Mouse (Mus musculus) kidney, postnatal 0 days (tissue): ENCODE results near the gene Mettl16. TPM values are rescaled to one million over a fixed set of nuclear protein-coding genes. Genes with fewer than 3 reads are reported as not detected.

Source experiments
- ATAC-seq: fragments of 200-750 bp; cut with Nextera tagmentation; replicated peaks from 2 replicates; pipeline ENCODE4 v1.8.0; 2017; ENCODE audit warnings: low read depth, moderate number of reproducible peaks, moderate TSS enrichment, moderate library complexity; ENCODE audit not compliant: low FRiP score
- DNase-seq: peaks from one replicate; pipeline ENCODE4 v3.0.0-alpha.2; 2016; ENCODE audit warnings: low spot score
- H3K27ac ChIP-seq: fragments of 300-500 bp; sonication (generic); 2 replicates; pipeline ENCODE4 v1.5.1; 2014; ENCODE audit warnings: mild to moderate bottlenecking
- H3K27me3 ChIP-seq: fragments of 300-500 bp; sonication (generic); 2 replicates; pipeline ENCODE4 v1.6.1; 2014; ENCODE audit warnings: low read length, mixed read lengths; ENCODE audit not compliant: insufficient read depth
- H3K36me3 ChIP-seq: fragments of 300-500 bp; sonication (generic); 2 replicates; pipeline ENCODE4 v1.6.1; 2014; ENCODE audit warnings: low read length, mixed read lengths; ENCODE audit not compliant: insufficient read depth
- H3K4me1 ChIP-seq: fragments of 300-500 bp; sonication (generic); replicated peaks from 2 replicates; pipeline ENCODE4 v1.6.1; 2014; ENCODE audit warnings: antibody characterized with exemption, low read length, mixed read lengths; ENCODE audit not compliant: insufficient read depth
- H3K4me2 ChIP-seq: fragments of 300-500 bp; sonication (generic); 2 replicates; pipeline ENCODE4 v1.6.1; 2014; ENCODE audit warnings: mild to moderate bottlenecking, low read length, moderate library complexity, mixed read lengths
- H3K4me3 ChIP-seq: fragments of 300-500 bp; sonication (generic); replicated peaks from 2 replicates; pipeline ENCODE4 v1.5.1; 2014; ENCODE audit warnings: low read depth, low read length
- H3K9ac ChIP-seq: fragments of 300-500 bp; sonication (generic); 2 replicates; pipeline ENCODE4 v1.6.1; 2014; ENCODE audit warnings: low read depth, low read length
- H3K9me3 ChIP-seq: fragments of 300-500 bp; sonication (generic); replicated peaks from 2 replicates; pipeline ENCODE4 v1.6.1; 2016; ENCODE audit warnings: low read length, inconsistent platforms, mixed read lengths
- CTCF ChIP-seq: IDR thresholded peaks from 2 replicates; pipeline ENCODE4 v1.5.1; 2016; ENCODE audit warnings: antibody characterized with exemption, low read depth, mild to moderate bottlenecking, moderate library complexity
- WGBS: fragments of 180-500 bp; shearing (Covaris S2); extraction: QIAGEN DNeasy Blood & Tissue Kit; methylation state at CpG from one replicate; pipeline ENCODE4 v1.1.7; 2014; 5-methylcytosine and 5-hydroxymethylcytosine counted together
- polyA plus RNA-seq: library from polyadenylated mRNA; unstranded; fragments of >200 nt; fragmentation: Nextera tagmentation; extraction: Ambion mirVana; gene quantifications from 2 replicates; pipeline ENCODE4 v1.2.1, GENCODE M21; 2015

Mettl16 gene
- polyA plus RNA-seq, result 27.1 and 31.6 TPM in 2 replicates

- Histone ChIP-seq H3K4me2 (peak within 1 kb of the TSS; percentile 73), H3K9ac (peak within 1 kb of the TSS; percentile 83), H3K4me3 (peak within 1 kb of the TSS; percentile 70), H3K27ac (peak within 1 kb of the TSS; percentile 90), H3K4me1 (no peaks in the 10 kb centered on the region), H3K36me3 (peaks cover 17% of the 10 kb centered on the region; the same call in 1 of the 2 replicates), H3K27me3 (no peaks in the 10 kb centered on the region), H3K9me3 (no peaks in the 10 kb centered on the region)
- no peak for TF ChIP-seq CTCF
- under 1% methylated on average over 43 of the region's 43 CpGs for WGBS
- peak; percentile 100 for DNase-seq
- peak; percentile 97 for ATAC-seq
Observed at GRCm38 (mm10) chr11:74770595-74771207, at the start of gene Mettl16. Mettl16 (plus strand) TSS chr11:74770830.

- 60% methylated on average over 2 of the region's 2 CpGs for WGBS
- Histone ChIP-seq H3K36me3 (no peaks in the 10 kb centered on the region), H3K9ac (no peak overlapping the region), H3K9me3 (no peaks in the 10 kb centered on the region), H3K4me2 (peak overlapping the region; percentile 5; the same call in 1 of the 2 replicates), H3K27ac (no peak overlapping the region), H3K4me1 (0 out of 2 replicates have a peak, but pooled peaks cover 8% of the 10 kb centered on the region), H3K27me3 (no peaks in the 10 kb centered on the region), H3K4me3 (no peak overlapping the region)
- ATAC-seq, result no peak
- no peak for TF ChIP-seq CTCF
- no peak for DNase-seq
Observed at GRCm38 (mm10) chr11:74721141-74721540, 49.5 kb upstream of the Mettl16 start.

- no peak overlapping the region for H3K9ac ChIP-seq
Observed at GRCm38 (mm10) chr11:74721971-74722370, 48.7 kb upstream of the Mettl16 start.

GRCm38 (mm10) chr11:74723357-74724234 is 47.0 kb upstream of the Mettl16 start:
- under 1% methylated on average over 52 of the region's 75 CpGs for WGBS
- Histone ChIP-seq H3K4me3 (peak overlapping the region; percentile 79), H3K4me1 (0 out of 2 replicates have a peak, but pooled peaks cover 8% of the 10 kb centered on the region), H3K36me3 (no peaks in the 10 kb centered on the region), H3K27ac (peak overlapping the region; percentile 99), H3K27me3 (no peaks in the 10 kb centered on the region), H3K4me2 (peak overlapping the region; percentile 58), H3K9ac (peak overlapping the region; percentile 84), H3K9me3 (no peaks in the 10 kb centered on the region)
- peak; percentile 84 for ATAC-seq
- no peak for TF ChIP-seq CTCF
- peak; percentile 88 for DNase-seq

More at GRCm38 (mm10) chr11:74721971-74722370, 48.7 kb upstream of the Mettl16 start:
- no peak for TF ChIP-seq CTCF
- H3K9me3 ChIP-seq, result no peaks in the 10 kb centered on the region
- H3K4me1 ChIP-seq, result 0 out of 2 replicates have a peak, but pooled peaks cover 8% of the 10 kb centered on the region
- DNase-seq (no peak), ATAC-seq (no peak)
- 39% methylated on average over 3 of the region's 3 CpGs for WGBS
- H3K4me2 ChIP-seq, result peak overlapping the region; percentile 55
- no peaks in the 10 kb centered on the region for H3K36me3 ChIP-seq
- H3K4me3 ChIP-seq, result peak overlapping the region; percentile 17; the same call in 1 of the 2 replicates
- no peak overlapping the region for H3K27ac ChIP-seq
- no peaks in the 10 kb centered on the region for H3K27me3 ChIP-seq

- H3K9ac ChIP-seq, result peak within 1 kb of the TSS; percentile 84
- peak within 1 kb of the TSS; percentile 58 for H3K4me2 ChIP-seq
- peak within 1 kb of the TSS; percentile 99 for H3K27ac ChIP-seq
- DNase-seq (peak; percentile 97), ATAC-seq (peak; percentile 98)
- TF ChIP-seq CTCF, result peak; percentile 46; the same call in 1 of the 2 replicates
- peak within 1 kb of the TSS; percentile 79 for H3K4me3 ChIP-seq
- no peaks in the 10 kb centered on the region for H3K27me3 ChIP-seq
- no peaks in the 10 kb centered on the region for H3K9me3 ChIP-seq
- H3K4me1 ChIP-seq, result 0 out of 2 replicates have a peak, but pooled peaks cover 8% of the 10 kb centered on the region
- H3K36me3 ChIP-seq, result no peaks in the 10 kb centered on the region
- WGBS, result 0% methylated on average over 33 of the region's 56 CpGs
Observed at GRCm38 (mm10) chr11:74724235-74724791, 46.3 kb upstream of the Mettl16 start, which contains the start of gene Pafah1b1. Pafah1b1 (minus strand) TSS chr11:74724670.

- Histone ChIP-seq H3K4me2 (no peak overlapping the region), H3K9ac (no peak overlapping the region), H3K9me3 (no peaks in the 10 kb centered on the region), H3K27ac (peak overlapping the region; percentile 99; the same call in 1 of the 2 replicates), H3K27me3 (no peaks in the 10 kb centered on the region), H3K4me3 (no peak overlapping the region), H3K4me1 (0 out of 2 replicates have a peak, but pooled peaks cover 8% of the 10 kb centered on the region), H3K36me3 (no peaks in the 10 kb centered on the region)
- DNase-seq (no peak), ATAC-seq (no peak)
- WGBS, result 69% methylated on average over 5 of the region's 5 CpGs
- TF ChIP-seq CTCF, result no peak
Observed at GRCm38 (mm10) chr11:74725181-74725580, 45.4 kb upstream of the Mettl16 start.
